Mouse (Mus musculus) adrenal gland, adult 18-20 months (tissue): ENCODE data around the gene Bri3bp. TPM values are rescaled to one million over a fixed set of nuclear protein-coding genes. Genes with fewer than 3 reads are reported as not detected.
A peak's percentile ranks its signal among the peaks of the same experiment; 100 is the strongest.

Experiments
- DNase-seq, 2 experiments: peaks; one replicate each; pipeline ENCODE4 v3.0.0; 2021 to 2022; ENCODE audit warnings: low spot score in 2 of 2
- total RNA-seq, 2 experiments: library from RNA; stranded (reverse); gene quantifications; 1 replicate in 1 of 2; 2 replicates in 1 of 2; pipeline ENCODE4 v1.2.3; 2021

Bri3bp gene
- total RNA-seq, 2 experiments from 2014 or later, result 18.7 to 32.1 TPM

DNA sequence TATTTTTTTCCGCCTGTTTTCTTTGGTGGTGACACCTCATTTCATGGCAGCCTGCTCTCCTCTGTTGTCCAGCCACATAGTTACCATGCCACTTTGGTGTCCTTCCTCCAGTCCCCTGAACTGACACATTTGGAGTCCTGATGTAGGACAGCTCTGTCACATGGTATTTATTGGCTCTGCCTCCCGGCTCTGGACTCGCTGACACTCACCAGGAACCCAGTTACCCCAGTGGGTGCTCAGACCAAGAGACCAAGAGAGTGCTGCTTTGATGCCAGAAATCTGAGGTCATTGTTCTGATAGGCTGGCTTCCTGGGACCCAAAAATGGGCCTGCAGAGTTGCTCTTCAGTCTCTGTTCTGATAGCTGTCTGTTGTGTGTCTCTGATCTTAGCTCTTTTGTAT is 6.7 kb downstream of the Bri3bp start:
- DNase-seq, result no peak

- no peak for DNase-seq
Observed at GRCm38 (mm10) chr5:125448631-125449030, 7.3 kb downstream of the Bri3bp start.

DNA sequence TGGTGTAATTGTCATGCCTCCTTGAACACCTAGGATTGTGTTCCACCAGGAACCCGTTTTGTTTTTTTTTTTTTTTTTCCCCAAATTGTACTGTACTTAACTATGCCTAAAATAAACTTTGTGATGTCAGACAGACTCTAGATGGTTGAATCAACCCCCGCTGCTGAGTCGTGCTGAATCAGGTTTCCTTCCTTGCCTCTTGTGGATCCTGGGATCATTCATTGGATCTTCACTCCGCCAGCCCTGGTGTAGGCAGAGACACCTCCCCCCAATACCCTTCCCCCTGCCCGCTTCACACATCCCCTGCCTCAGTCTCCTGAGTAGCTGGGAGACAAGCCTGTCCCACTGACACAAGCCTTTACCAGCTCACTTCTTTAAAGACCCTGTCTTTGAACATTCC is 7.9 kb downstream of the Bri3bp start:
- DNase-seq, result no peak

GRCm38 (mm10) chr5:125452573-125452972 is 11.2 kb downstream of the Bri3bp start:
- DNase-seq, result peak in 1 of 2 experiments; percentile 59

GRCm38 (mm10) chr5:125456100-125456499 is 14.7 kb downstream of the Bri3bp start:
- DNase-seq, result no peak

DNA sequence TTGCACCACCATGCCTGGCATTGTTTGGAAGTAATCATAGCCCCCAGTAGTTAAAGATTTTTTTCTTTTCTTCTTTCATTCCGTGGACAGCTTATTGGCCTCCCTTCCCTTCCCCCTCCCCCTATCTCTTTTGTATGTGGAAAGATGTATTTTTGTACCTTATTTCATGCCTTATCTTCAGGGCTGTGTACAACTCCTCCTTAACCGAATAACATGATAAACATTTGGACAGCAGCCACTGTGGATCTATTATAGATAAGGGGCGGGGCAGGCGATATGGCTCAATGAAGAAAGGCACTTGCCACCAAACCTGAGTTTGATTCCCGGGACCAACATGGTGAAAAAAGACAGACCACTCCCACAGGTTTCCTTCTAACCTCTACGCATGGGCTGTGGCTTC is 16.2 kb downstream of the Bri3bp start:
- DNase-seq, result no peak

DNA sequence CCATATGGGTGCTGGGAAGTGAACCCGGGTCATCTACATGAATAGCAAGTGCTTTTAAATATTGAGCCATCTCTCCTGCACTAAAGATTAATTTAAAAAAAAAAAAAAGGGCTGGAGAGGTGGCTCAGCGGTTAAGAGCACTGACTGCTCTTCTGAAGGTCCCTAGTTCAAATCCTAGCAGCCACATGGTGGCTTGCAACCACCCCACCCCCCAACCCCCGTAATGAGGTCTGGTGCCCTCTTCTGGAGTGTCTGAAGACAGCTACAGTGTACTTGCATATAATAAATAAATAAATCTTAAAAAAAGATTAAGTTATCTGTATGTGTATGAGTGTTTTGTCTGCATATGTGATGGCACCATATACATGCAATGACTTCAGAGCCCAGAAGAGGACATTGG is 19.2 kb downstream of the Bri3bp start:
- DNase-seq, result no peak

- DNase-seq, result peak; percentile 45 to 51
Observed at GRCm38 (mm10) chr5:125461868-125462445, 20.6 kb downstream of the Bri3bp start.

- DNase-seq, result no peak
Observed at GRCm38 (mm10) chr5:125465192-125465591, 23.8 kb downstream of the Bri3bp start.

DNA sequence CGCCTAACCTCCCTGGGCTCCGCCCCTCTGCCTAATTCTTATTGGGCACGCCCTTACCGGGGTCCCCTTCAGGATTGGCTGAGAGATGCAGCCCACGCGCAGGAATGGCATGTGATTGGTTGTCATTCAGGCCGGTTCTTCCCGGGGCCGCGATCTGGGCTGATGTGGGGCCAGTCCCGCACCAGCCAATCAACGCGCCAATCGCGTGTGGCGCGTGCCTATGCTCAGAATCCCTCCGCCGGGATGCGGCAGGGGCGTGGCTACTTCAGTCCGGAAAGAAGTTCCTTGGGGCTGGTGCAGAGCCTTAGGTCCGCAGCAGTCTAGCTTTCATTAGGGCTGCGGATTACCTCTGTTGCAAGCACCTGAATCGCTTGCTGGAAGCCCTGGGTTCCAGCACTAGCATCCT is 24.3 kb downstream of the Bri3bp start:
- DNase-seq, result peak; percentile 86

DNA sequence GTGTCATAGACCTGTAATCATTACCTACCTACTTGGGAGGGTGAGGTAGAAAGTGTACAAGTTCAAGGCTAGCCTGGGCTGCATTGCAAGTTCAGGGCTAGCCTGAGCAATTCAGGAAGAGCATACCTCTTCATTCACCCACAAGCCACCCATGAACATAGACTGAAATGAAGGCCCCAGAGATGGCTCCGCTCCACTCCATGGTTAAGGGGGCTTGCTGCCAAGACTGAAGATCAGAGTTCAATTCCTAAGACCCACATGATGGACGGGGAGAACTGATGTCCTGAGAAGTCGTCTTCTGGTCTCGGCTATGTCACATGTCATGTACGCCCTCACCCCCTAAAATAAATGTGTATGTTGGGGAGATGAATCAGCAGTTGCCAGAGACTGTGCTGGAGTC is 25.1 kb downstream of the Bri3bp start:
- no peak for DNase-seq

DNA sequence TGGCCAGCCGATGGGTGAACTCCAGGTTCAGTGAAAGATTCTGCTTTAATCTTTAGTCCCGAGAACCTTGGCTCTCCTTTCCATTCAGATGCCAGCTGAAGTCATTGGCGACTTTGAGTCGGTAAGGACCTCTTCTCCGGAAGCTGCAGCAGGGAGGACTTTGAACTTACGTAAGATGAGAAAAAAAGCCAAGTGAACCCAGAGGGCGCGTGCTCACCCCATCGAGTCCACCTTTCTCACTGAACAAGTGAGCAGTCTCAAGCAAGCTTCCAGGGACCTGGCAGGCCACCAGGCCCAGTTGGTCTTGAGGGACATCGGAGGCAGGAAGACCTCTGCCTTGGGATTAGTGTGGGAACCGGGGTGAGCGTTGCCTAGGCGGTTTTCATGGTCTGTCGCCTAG is 25.9 kb downstream of the Bri3bp start:
- no peak for DNase-seq

DNA sequence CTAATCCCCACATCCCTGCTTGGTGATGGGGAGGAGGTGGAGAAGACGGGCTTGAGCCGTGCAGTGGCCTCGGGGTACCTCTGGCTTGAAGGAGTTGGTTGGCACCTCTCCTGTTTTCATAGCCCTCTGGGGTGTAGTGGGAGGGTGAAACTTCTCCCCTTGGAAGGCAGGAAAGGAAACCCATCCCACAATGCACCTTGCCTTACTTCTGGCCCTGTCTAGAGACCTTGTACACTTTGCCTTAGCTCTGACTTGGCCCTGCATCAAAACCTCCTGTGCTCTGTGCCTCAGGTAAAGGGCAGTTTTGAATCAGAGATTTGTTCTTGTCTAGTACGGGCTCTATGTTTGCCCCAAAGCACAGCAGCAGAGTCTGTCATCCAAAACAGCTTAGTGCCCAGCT is 29.3 kb downstream of the Bri3bp start:
- no peak for DNase-seq

GRCm38 (mm10) chr5:125472796-125473475 is 31.6 kb downstream of the Bri3bp start:
- no peak for DNase-seq

DNA sequence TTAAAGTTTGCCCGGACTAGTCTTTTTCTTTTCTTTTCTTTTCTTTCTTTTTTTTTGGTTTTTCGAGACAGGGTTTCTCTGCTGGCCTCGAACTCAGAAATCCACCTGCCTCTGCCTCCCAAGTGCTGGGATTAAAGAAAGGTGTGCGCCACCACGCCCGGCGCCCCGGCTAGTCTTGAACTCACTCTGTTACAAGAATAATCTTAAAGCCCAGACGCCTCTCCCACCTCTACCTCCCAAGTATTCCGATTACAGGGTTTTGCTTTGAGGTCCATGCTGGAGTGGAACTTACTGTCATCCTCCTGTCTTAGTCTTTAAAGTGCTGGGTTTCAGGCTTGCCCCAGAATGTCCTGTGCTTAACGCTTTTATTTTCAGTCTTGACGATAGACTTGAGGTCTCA is 33.7 kb downstream of the Bri3bp start:
- DNase-seq, result no peak

GRCm38 (mm10) chr5:125475601-125476285 is 34.4 kb downstream of the Bri3bp start, which contains the start of gene Aacs:
Gene Aacs, plus strand, starts transcription at chr5:125475814.
- peak; percentile 99 for DNase-seq

GRCm38 (mm10) chr5:125476286-125476625 is 34.9 kb downstream of the Bri3bp start:
- DNase-seq, result no peak

DNA sequence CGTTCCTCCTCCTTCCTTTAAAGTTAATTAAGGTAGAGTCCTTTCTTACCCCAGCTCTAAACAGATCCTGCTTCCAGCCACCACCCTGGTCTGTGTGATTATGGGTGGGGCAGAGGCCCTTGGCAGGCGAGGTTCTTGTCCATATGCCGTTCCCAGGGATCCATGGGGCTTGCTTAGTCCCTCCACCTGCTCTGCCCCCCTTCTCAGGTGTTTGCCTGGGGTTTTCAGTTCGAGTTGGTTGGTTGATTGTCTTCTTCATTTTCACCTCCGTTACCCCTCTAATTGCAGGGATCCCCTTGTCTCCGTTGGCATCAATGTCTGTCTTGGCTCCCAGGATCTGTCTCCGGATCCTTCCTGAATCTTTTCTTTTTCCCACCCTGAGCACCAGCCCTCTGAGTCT is 35.4 kb downstream of the Bri3bp start:
- DNase-seq, result no peak

GRCm38 (mm10) chr5:125477533-125477932 is 36.2 kb downstream of the Bri3bp start:
- no peak for DNase-seq

DNA sequence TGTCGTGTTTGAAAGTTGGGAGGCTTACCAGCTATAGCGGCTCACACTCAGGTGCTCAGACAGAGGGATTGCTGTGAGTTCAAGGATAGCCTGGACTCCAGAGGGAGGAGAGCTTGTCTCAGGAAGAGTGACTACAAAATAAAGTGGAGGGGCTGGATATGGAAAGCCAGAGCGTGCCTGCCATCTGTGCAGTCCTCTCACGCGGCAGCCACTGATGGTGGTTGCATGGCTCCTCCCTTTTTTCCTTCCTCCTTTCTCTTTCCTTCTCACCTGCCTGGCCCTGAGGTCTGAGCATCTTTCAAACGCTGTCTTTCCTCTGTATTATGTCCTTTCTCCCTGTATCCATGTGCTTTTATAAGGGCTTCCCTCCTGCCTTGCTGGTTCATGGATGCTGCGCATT is 36.7 kb downstream of the Bri3bp start:
- no peak for DNase-seq

- DNase-seq, result no peak
Observed at GRCm38 (mm10) chr5:125479376-125479775, 38.0 kb downstream of the Bri3bp start.

DNA sequence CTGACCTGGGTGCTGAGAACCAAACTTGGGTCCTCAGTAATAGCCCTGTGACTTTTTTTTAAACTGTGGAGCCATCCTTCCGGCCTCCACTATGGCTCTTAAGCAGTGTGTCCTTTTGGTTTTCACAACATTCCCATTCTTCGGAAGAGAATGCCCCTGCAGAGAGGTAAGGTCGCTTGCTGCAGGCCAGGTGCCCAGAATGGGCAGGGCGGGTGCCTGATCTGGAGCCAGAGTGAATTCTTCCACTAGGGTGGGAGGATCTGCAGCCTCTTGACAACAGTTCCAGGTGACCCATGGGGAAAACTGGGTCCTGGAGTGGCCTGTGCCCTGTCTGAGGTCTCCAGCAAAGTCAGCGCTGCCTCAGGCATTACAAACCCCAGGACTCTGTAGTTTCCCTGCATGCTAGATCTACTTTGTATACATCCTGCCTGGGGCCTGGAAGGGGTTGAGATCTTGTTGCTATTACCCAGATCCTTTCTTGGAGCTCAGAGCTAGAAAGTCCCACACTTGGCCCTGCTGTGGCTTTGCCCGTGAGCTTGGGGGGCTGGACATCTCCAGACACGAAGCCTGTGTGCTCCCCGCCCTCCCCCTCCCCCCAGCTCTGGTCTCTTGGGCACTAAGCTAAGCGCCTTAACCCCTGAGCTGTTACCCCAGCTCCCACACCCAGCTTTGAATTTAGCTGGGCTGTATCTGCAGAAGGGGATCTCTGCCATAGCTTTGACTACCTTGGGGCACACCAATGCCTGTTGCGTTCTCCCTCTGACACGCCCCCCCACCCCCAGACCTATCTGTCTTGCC is 39.3 kb downstream of the Bri3bp start:
- no peak for DNase-seq
